Mouse (Mus musculus) stomach, embryonic 15.5 days (tissue): ENCODE results near the gene Ptchd3. TPM values are rescaled to one million over a fixed set of nuclear protein-coding genes. Genes with fewer than 3 reads are reported as not detected.

Experiments
- ATAC-seq: fragments of 200-750 bp; cut with Nextera tagmentation; 2 replicates; pipeline ENCODE4 v1.8.0; 2017; ENCODE audit warnings: low read depth, moderate number of reproducible peaks, moderate TSS enrichment; ENCODE audit not compliant: insufficient read depth, low FRiP score
- H3K27ac ChIP-seq: fragments of 300-500 bp; sonication (generic); 2 replicates; pipeline ENCODE4 v1.5.1; 2015; ENCODE audit warnings: mild to moderate bottlenecking, inconsistent platforms
- H3K27me3 ChIP-seq: fragments of 300-500 bp; sonication (generic); replicated peaks from 2 replicates; pipeline ENCODE4 v1.6.1; 2015; ENCODE audit warnings: inconsistent platforms
- H3K36me3 ChIP-seq: fragments of 300-500 bp; sonication (generic); 2 replicates; pipeline ENCODE4 v1.6.1; 2015; ENCODE audit warnings: inconsistent platforms
- H3K4me1 ChIP-seq: fragments of 300-500 bp; sonication (generic); 2 replicates; pipeline ENCODE4 v1.6.1; 2015; ENCODE audit warnings: inconsistent platforms
- H3K4me2 ChIP-seq: fragments of 300-500 bp; sonication (generic); 2 replicates; pipeline ENCODE4 v1.6.1; 2015; ENCODE audit warnings: mild to moderate bottlenecking, inconsistent platforms
- H3K4me3 ChIP-seq: fragments of 300-500 bp; sonication (generic); replicated peaks from 2 replicates; pipeline ENCODE4 v1.5.1; 2015; ENCODE audit warnings: inconsistent platforms
- H3K9ac ChIP-seq: fragments of 300-500 bp; sonication (generic); 2 replicates; pipeline ENCODE4 v1.6.1; 2015; ENCODE audit warnings: inconsistent platforms
- H3K9me3 ChIP-seq: fragments of 300-500 bp; sonication (generic); 2 replicates; pipeline ENCODE4 v1.6.1; 2016; ENCODE audit warnings: inconsistent platforms
- whole genome bisulfite sequencing: fragments of 180-500 bp; shearing (Covaris S2); methylation state at CpG from one replicate; pipeline ENCODE4 v1.1.7; 2015; 5-methylcytosine and 5-hydroxymethylcytosine counted together
- polyA plus RNA-seq: library from polyadenylated mRNA; unstranded; fragments of >200 nt; fragmentation: Nextera tagmentation; extraction: Ambion mirVana; gene quantifications from 2 replicates; pipeline ENCODE4 v1.2.1, GENCODE M21; 2015

Gene Ptchd3
- polyA plus RNA-seq, 1 experiment from 2014 or later = not detected

GRCm38 (mm10) chr11:121799746-121800299 lies 30.2 kb upstream of the Ptchd3 start:
- Histone ChIP-seq H3K4me3 (no peak overlapping the region), H3K36me3 (no peaks in the 10 kb centered on the region), H3K4me2 (no peak overlapping the region), H3K27ac (no peak overlapping the region), H3K27me3 (no peaks in the 10 kb centered on the region), H3K4me1 (peaks cover 7% of the 10 kb centered on the region; the same call in 1 of the 2 replicates), H3K9me3 (no peaks in the 10 kb centered on the region), H3K9ac (no peak overlapping the region)
- 78% methylated on average over 4 of the region's 4 CpGs for WGBS
- no peak for ATAC-seq

- Histone ChIP-seq H3K4me2 (no peak overlapping the region), H3K27ac (no peak overlapping the region), H3K36me3 (no peaks in the 10 kb centered on the region), H3K27me3 (no peaks in the 10 kb centered on the region), H3K4me1 (no peaks in the 10 kb centered on the region), H3K9ac (no peak overlapping the region), H3K9me3 (no peaks in the 10 kb centered on the region), H3K4me3 (no peak overlapping the region)
- no peak for ATAC-seq
- WGBS = 82% methylated on average over 2 of the region's 2 CpGs
Measured at GRCm38 (mm10) chr11:121802743-121803142, 27.3 kb upstream of the Ptchd3 start.

- Histone ChIP-seq H3K9ac (no peak overlapping the region), H3K9me3 (no peaks in the 10 kb centered on the region), H3K36me3 (no peaks in the 10 kb centered on the region), H3K4me1 (peaks cover 4% of the 10 kb centered on the region), H3K4me3 (no peak overlapping the region), H3K27me3 (no peaks in the 10 kb centered on the region), H3K27ac (no peak overlapping the region), H3K4me2 (no peak overlapping the region)
- WGBS = 79% methylated on average over 5 of the region's 5 CpGs
- no peak for ATAC-seq
Measured at GRCm38 (mm10) chr11:121804258-121805027, 25.6 kb upstream of the Ptchd3 start.

GRCm38 (mm10) chr11:121808204-121808852 lies 21.7 kb upstream of the Ptchd3 start:
- no peak overlapping the region for H3K4me3 ChIP-seq
- no peaks in the 10 kb centered on the region for H3K36me3 ChIP-seq
- 0% methylated on average over 4 of the region's 4 CpGs for whole genome bisulfite sequencing
- no peak for ATAC-seq
- H3K4me1 ChIP-seq = peaks cover 4% of the 10 kb centered on the region
- H3K4me2 ChIP-seq = no peak overlapping the region
- H3K9ac ChIP-seq = no peak overlapping the region
- no peaks in the 10 kb centered on the region for H3K9me3 ChIP-seq
- no peak overlapping the region for H3K27ac ChIP-seq
- H3K27me3 ChIP-seq = no peaks in the 10 kb centered on the region

DNA sequence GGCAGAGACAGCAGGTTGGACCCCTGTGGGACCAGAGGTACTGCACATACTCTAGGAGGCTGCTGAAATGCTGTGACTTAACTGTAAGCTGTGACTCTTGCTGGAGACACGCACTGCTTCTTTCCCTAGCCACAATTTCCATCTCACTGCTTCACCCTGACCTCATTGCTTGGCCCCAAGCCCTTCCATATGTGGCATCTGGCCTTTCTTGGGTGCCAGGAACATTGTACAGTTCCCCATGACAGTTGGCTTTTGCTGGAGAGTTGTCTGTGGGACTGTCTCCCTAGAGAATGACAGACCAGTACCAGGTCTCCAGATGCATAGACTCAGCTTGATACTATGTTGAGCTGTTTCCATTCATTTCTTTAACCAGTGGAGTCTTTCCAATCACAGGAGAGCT lies 21.2 kb upstream of the Ptchd3 start:
- H3K4me1 ChIP-seq = peaks cover 4% of the 10 kb centered on the region
- no peaks in the 10 kb centered on the region for H3K27me3 ChIP-seq
- no peak for ATAC-seq
- no peak overlapping the region for H3K4me2 ChIP-seq
- WGBS = 68% methylated on average over 1 of the region's 1 CpGs
- no peak overlapping the region for H3K4me3 ChIP-seq
- no peaks in the 10 kb centered on the region for H3K36me3 ChIP-seq
- no peaks in the 10 kb centered on the region for H3K9me3 ChIP-seq
- H3K9ac ChIP-seq = no peak overlapping the region
- no peak overlapping the region for H3K27ac ChIP-seq

DNA sequence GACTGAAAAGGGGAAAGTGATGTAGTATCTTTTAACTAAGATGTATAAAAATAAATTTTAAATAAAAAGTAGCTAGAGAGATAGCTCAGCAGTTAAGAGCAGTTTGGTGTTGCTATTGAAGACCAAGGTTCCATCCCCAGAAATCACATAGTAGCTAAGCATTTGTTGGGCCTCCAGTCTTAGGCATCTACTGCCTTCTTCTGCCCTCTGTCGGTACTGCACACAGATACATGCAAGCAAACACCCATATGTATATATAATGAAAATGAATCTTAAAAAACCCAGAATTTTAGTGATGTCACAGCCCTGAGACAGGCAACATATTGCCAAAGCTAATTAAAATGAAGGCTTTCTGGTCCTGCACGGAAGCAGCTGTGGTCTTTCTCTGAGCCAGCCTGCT lies 15.9 kb downstream of the Ptchd3 start:
- Histone ChIP-seq H3K4me3 (no peak overlapping the region), H3K27ac (no peak overlapping the region), H3K4me1 (0 out of 2 replicates have a peak, but pooled peaks cover 2% of the 10 kb centered on the region), H3K9ac (no peak overlapping the region), H3K9me3 (no peaks in the 10 kb centered on the region), H3K36me3 (no peaks in the 10 kb centered on the region), H3K4me2 (no peak overlapping the region), H3K27me3 (no peaks in the 10 kb centered on the region)
- no peak for ATAC-seq
- 43% methylated on average over 2 of the region's 2 CpGs for WGBS

DNA sequence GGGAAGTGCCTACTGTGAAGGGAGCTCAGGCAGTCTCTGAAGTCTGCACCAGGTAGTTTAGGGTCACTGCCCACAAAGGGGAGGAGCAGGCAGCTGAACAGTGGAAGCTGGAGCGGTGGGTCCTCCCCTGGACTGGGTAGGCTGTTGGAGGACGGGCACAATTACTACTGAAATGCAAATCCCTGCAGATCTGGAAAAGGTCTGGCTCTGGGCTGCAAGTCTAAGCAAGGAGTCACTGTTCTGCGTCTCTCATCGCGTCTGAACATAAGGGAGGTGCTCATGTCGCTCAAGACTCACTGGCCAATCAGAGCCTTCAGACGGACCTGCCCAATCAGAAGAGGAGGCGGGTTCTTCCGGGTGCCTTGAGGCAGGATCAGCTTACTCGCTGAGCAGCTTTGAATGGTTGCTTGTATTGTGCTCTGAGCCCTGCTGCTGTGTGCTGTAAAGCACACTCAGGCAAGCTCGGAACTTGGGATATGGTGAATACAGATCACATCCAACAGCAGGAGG lies 17.8 kb downstream of the Ptchd3 start:
- Histone ChIP-seq H3K36me3 (no peaks in the 10 kb centered on the region), H3K4me1 (0 out of 2 replicates have a peak, but pooled peaks cover 2% of the 10 kb centered on the region), H3K27ac (peak overlapping the region; percentile 81), H3K4me3 (peak overlapping the region; percentile 52), H3K27me3 (no peaks in the 10 kb centered on the region), H3K9me3 (no peaks in the 10 kb centered on the region), H3K9ac (peak overlapping the region; percentile 22; the same call in 1 of the 2 replicates), H3K4me2 (peak overlapping the region; percentile 65)
- WGBS = 1% methylated on average over 11 of the region's 11 CpGs
- peak; percentile 98 for ATAC-seq

Other genes with a start within 250 kb of the Ptchd3 start
- gene B3gntl1, start 157.1 kb upstream of the Ptchd3 start, polyA plus RNA-seq = 8.1 and 8.4 TPM in 2 replicates
- 30.7 and 37.0 TPM in 2 replicates for gene Metrnl, start 128.7 kb upstream of the Ptchd3 start, polyA plus RNA-seq